Mouse (Mus musculus) midbrain, embryonic 14.5 days (tissue): ENCODE data around the gene Pgbd5. TPM values are rescaled to one million over a fixed set of nuclear protein-coding genes. Genes with fewer than 3 reads are reported as not detected.
A peak's percentile ranks its signal among the peaks of the same experiment; 100 is the strongest.

Experiments used
- ATAC-seq: fragments of 200-750 bp; cut with Nextera tagmentation; 2 replicates; pipeline ENCODE4 v1.8.0; 2017; ENCODE audit warnings: moderate number of reproducible peaks, moderate library complexity; ENCODE audit not compliant: low FRiP score, low TSS enrichment
- DNase-seq: peaks from one replicate; pipeline ENCODE4 v3.0.0-alpha.2; 2015
- H3K27ac ChIP-seq: fragments of 300-500 bp; sonication (generic); replicated peaks from 2 replicates; pipeline ENCODE4 v1.5.1; 2014; ENCODE audit warnings: mild to moderate bottlenecking, low read depth, low read length, moderate library complexity
- H3K27me3 ChIP-seq: fragments of 300-500 bp; sonication (generic); 2 replicates; pipeline ENCODE4 v1.6.1; 2014; ENCODE audit warnings: low read length, control low read depth, mixed read lengths; ENCODE audit not compliant: control insufficient read depth, insufficient read depth
- H3K36me3 ChIP-seq: fragments of 300-500 bp; sonication (generic); 2 replicates; pipeline ENCODE4 v1.6.1; 2014; ENCODE audit warnings: low read length, control low read depth; ENCODE audit not compliant: control insufficient read depth, insufficient read depth
- H3K4me1 ChIP-seq: fragments of 300-500 bp; sonication (generic); 2 replicates; pipeline ENCODE4 v1.6.1; 2014; ENCODE audit warnings: mild to moderate bottlenecking, antibody characterized with exemption, low read length, control low read depth; ENCODE audit not compliant: control insufficient read depth, insufficient read depth
- H3K4me2 ChIP-seq: fragments of 300-500 bp; sonication (generic); 2 replicates; pipeline ENCODE4 v1.6.1; 2014; ENCODE audit warnings: mild to moderate bottlenecking, low read length, moderate library complexity
- H3K4me3 ChIP-seq: fragments of 300-500 bp; sonication (generic); replicated peaks from 2 replicates; pipeline ENCODE4 v1.5.1; 2014; ENCODE audit warnings: low read depth, low read length
- H3K9ac ChIP-seq: fragments of 300-500 bp; sonication (generic); replicated peaks from 2 replicates; pipeline ENCODE4 v1.6.1; 2014; ENCODE audit warnings: mild to moderate bottlenecking, low read length, moderate library complexity
- H3K9me3 ChIP-seq: fragments of 300-500 bp; sonication (generic); 2 replicates; pipeline ENCODE4 v1.6.1; 2016; ENCODE audit warnings: low read length, control low read depth, mixed read lengths; ENCODE audit not compliant: control insufficient read depth
- WGBS: fragments of 180-500 bp; shearing (Covaris S2); extraction: QIAGEN DNeasy Blood & Tissue Kit; methylation state at CpG from one replicate; pipeline ENCODE4 v1.1.7; 2014; 5-methylcytosine and 5-hydroxymethylcytosine counted together
- polyA plus RNA-seq: library from polyadenylated mRNA; unstranded; fragments of >200 nt; fragmentation: Nextera tagmentation; extraction: Ambion mirVana; gene quantifications from 2 replicates; pipeline ENCODE4 v1.2.1, GENCODE M21; 2014

Gene Pgbd5
- polyA plus RNA-seq, 1 experiment from 2014 or later: 13.8 TPM

- DNase-seq: no peak
- no peak overlapping the region for H3K9ac ChIP-seq
- no peaks in the 10 kb centered on the region for H3K27me3 ChIP-seq
- no peaks in the 10 kb centered on the region for H3K36me3 ChIP-seq
- no peak for ATAC-seq
- H3K4me2 ChIP-seq: no peak overlapping the region
- H3K9me3 ChIP-seq: no peaks in the 10 kb centered on the region
- no peak overlapping the region for H3K4me3 ChIP-seq
- no peak overlapping the region for H3K27ac ChIP-seq
- peaks cover 7% of the 10 kb centered on the region; the same call in 1 of the 2 replicates for H3K4me1 ChIP-seq
- 87% methylated on average over 9 of the region's 9 CpGs for WGBS
Measured at GRCm38 (mm10) chr8:124462192-124462591, 22.7 kb upstream of the Pgbd5 start.

DNA sequence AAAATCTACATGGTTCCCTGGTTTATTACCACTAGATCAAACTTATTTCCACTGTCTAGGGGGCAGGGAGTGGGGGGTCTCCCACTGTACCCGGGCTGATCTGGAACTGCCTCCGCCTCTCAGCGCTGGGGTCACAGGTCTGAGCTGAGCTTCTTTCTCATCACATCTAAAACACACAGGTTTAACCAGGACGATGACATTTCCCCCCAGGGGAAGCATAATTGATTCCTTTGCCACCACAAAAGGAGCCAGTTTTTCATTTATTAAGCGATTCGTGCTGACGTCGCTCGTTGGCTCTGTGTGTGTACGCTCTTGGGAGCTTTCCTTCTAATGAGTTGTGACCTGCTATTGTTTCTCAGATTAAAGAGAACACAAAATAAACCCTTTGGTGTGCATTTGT lies 21.6 kb upstream of the Pgbd5 start:
- no peaks in the 10 kb centered on the region for H3K36me3 ChIP-seq
- H3K4me3 ChIP-seq: no peak overlapping the region
- WGBS: 35% methylated on average over 10 of the region's 10 CpGs
- no peak overlapping the region for H3K4me2 ChIP-seq
- H3K27ac ChIP-seq: no peak overlapping the region
- H3K9ac ChIP-seq: no peak overlapping the region
- H3K27me3 ChIP-seq: no peaks in the 10 kb centered on the region
- DNase-seq (peak; percentile 59), ATAC-seq (no peak)
- H3K9me3 ChIP-seq: no peaks in the 10 kb centered on the region
- H3K4me1 ChIP-seq: peaks cover 7% of the 10 kb centered on the region; the same call in 1 of the 2 replicates

- H3K36me3 ChIP-seq: no peaks in the 10 kb centered on the region
- WGBS: 64% methylated on average over 4 of the region's 4 CpGs
- H3K4me1 ChIP-seq: peaks cover 7% of the 10 kb centered on the region; the same call in 1 of the 2 replicates
- H3K9ac ChIP-seq: no peak overlapping the region
- no peak overlapping the region for H3K4me3 ChIP-seq
- no peak for DNase-seq
- H3K27ac ChIP-seq: no peak overlapping the region
- no peak overlapping the region for H3K4me2 ChIP-seq
- no peaks in the 10 kb centered on the region for H3K9me3 ChIP-seq
- no peak for ATAC-seq
- H3K27me3 ChIP-seq: no peaks in the 10 kb centered on the region
Measured at GRCm38 (mm10) chr8:124460660-124461059, 21.2 kb upstream of the Pgbd5 start.

DNA sequence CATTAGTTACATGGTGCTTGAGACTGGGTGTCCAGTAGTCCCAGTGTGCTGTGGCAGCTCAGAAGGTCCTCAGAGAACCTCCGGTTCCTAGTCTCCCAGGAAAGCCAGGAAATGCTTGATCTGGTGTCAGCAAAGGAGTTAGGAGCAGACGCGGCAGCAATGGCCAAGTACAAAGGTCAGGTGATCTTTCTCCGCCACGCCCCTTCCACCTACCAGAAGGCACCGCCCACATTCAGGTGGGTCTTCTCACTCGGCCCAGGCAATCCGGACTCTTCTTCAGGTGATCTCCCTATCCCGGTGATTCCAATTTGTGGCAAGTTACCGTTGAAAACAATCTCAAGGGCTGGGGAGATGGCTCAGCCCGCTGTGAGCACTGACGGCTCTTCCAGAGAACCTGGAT lies 20.2 kb upstream of the Pgbd5 start:
- peaks cover 7% of the 10 kb centered on the region; the same call in 1 of the 2 replicates for H3K4me1 ChIP-seq
- H3K4me2 ChIP-seq: no peak overlapping the region
- H3K9ac ChIP-seq: no peak overlapping the region
- H3K36me3 ChIP-seq: no peaks in the 10 kb centered on the region
- WGBS: 45% methylated on average over 12 of the region's 12 CpGs
- no peak overlapping the region for H3K27ac ChIP-seq
- ATAC-seq (no peak), DNase-seq (no peak)
- H3K27me3 ChIP-seq: no peaks in the 10 kb centered on the region
- no peaks in the 10 kb centered on the region for H3K9me3 ChIP-seq
- H3K4me3 ChIP-seq: no peak overlapping the region

GRCm38 (mm10) chr8:124455359-124455758 lies 15.9 kb upstream of the Pgbd5 start:
- no peak for DNase-seq
- H3K9ac ChIP-seq: no peak overlapping the region
- no peak overlapping the region for H3K4me3 ChIP-seq
- no peaks in the 10 kb centered on the region for H3K36me3 ChIP-seq
- no peaks in the 10 kb centered on the region for H3K9me3 ChIP-seq
- no peaks in the 10 kb centered on the region for H3K4me1 ChIP-seq
- H3K27me3 ChIP-seq: no peaks in the 10 kb centered on the region
- no peak for ATAC-seq
- 69% methylated on average over 3 of the region's 3 CpGs for WGBS
- H3K4me2 ChIP-seq: no peak overlapping the region
- H3K27ac ChIP-seq: no peak overlapping the region

DNA sequence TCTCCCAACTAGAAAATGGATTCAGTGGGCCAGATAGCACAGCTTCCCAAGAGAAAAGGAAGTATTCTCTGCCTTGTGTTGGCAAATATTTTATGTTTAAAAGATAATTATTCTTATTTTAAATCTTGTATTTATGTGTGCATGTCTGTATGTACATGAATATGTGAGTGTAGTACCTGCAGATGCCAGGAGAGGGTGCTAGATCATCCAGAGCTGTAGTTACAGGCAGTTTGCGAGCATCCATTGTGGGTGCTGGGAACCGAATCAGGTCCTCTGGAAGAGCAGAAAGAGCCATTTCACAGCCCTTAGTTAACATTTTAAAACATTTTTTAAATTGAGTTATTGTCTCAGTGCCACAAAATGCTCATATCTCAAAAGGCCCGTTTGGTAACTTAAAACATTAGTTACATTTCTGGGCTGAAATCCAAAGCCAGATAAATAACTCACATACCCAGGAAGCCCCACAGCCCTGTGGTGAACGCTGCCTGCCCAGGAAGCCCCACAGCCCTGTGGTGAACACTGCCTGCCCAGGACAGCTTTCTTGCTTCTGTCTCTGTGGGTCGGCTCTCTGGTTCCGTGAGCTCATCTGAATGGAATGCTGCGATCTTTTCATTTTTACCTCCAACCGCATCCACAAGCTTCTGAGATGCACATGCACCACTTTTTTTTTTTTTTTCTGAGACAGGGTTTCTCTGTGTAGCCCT lies 10.9 kb upstream of the Pgbd5 start:
- WGBS: 90% methylated on average over 8 of the region's 8 CpGs
- Histone ChIP-seq H3K9ac (no peak overlapping the region), H3K27ac (no peak overlapping the region), H3K36me3 (no peaks in the 10 kb centered on the region), H3K4me2 (no peak overlapping the region), H3K4me1 (no peaks in the 10 kb centered on the region), H3K27me3 (no peaks in the 10 kb centered on the region), H3K4me3 (no peak overlapping the region), H3K9me3 (no peaks in the 10 kb centered on the region)
- DNase-seq (no peak), ATAC-seq (no peak)

DNA sequence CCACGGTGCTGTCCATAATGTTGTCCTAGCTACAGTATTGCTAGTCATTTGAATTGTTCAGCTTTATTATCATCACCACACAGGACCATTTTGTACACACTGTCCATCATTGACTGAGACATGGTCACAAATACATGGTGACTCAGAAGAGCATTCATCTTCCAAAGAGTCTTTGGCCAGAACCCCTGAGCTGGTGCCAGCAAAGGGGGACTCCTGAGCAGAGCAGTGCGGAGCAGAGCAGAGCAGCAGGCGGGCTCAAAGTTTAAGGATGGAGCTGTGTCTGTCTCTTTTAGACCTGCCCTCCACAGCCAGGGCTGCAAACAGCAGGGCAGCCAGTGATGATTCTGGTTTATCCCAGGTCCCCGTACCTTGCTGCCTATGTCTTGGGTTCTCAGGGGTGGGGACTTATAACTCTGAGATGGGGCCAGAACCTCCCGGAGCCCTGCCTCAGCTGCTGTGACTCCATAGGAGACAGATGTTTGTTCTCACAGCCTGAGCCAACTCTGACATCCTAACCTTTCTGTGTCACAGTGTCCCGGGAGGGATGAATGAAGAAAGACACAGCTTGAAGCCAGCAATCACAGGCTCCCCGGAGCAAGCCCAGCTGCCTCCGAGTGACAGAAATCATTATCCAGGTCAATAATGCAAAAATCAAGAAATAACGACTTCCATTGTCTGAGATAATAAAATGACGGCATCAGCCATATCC lies 9.7 kb upstream of the Pgbd5 start:
- no peaks in the 10 kb centered on the region for H3K36me3 ChIP-seq
- 41% methylated on average over 10 of the region's 10 CpGs for WGBS
- H3K27me3 ChIP-seq: no peaks in the 10 kb centered on the region
- no peak overlapping the region for H3K4me2 ChIP-seq
- no peaks in the 10 kb centered on the region for H3K9me3 ChIP-seq
- no peaks in the 10 kb centered on the region for H3K4me1 ChIP-seq
- no peak overlapping the region for H3K9ac ChIP-seq
- peak overlapping the region; percentile 32; the same call in 1 of the 2 replicates for H3K27ac ChIP-seq
- DNase-seq (peak; percentile 22), ATAC-seq (no peak)
- H3K4me3 ChIP-seq: no peak overlapping the region

- WGBS: 19% methylated on average over 4 of the region's 4 CpGs
- ATAC-seq: no peak
Measured at GRCm38 (mm10) chr8:124436741-124437140, 2.7 kb downstream of the Pgbd5 start.

More at GRCm38 (mm10) chr8:124436741-124437140, 2.7 kb downstream of the Pgbd5 start:
- H3K9me3 ChIP-seq: no peaks in the 10 kb centered on the region
- no peaks in the 10 kb centered on the region for H3K27me3 ChIP-seq
- H3K27ac ChIP-seq: no peak overlapping the region
- peaks cover 13% of the 10 kb centered on the region for H3K4me1 ChIP-seq
- H3K36me3 ChIP-seq: no peaks in the 10 kb centered on the region
- H3K4me3 ChIP-seq: no peak overlapping the region
- no peak overlapping the region for H3K9ac ChIP-seq
- H3K4me2 ChIP-seq: no peak overlapping the region
- DNase-seq: no peak
